Mouse (Mus musculus) ES-Bruce4 (cell line): ENCODE measurements around the gene Dqx1. TPM values are rescaled to one million over a fixed set of nuclear protein-coding genes. Genes with fewer than 3 reads are reported as not detected.

Experiments
- H3K27ac ChIP-seq: 2 replicates; pipeline ENCODE4 v1.5.1; 2012; ENCODE audit warnings: low read length, inconsistent platforms; ENCODE audit not compliant: insufficient read depth
- H3K27me3 ChIP-seq: 2 replicates; pipeline ENCODE4 v1.6.1; 2012; ENCODE audit warnings: mild to moderate bottlenecking, low read length, inconsistent platforms; ENCODE audit not compliant: control insufficient read depth, poor library complexity, insufficient read depth, severe bottlenecking
- H3K36me3 ChIP-seq: 2 replicates; pipeline ENCODE4 v1.6.1; 2012; ENCODE audit warnings: inconsistent platforms, mild to moderate bottlenecking, low read length, moderate library complexity; ENCODE audit not compliant: control insufficient read depth, poor library complexity, insufficient read depth, severe bottlenecking
- H3K4me1 ChIP-seq: one replicate; pipeline ENCODE4 v1.8.1; 2011; ENCODE audit warnings: low read length; ENCODE audit not compliant: control insufficient read depth, insufficient read depth
- H3K4me3 ChIP-seq: 2 replicates; pipeline ENCODE4 v1.5.1; 2011; ENCODE audit warnings: low read depth, mild to moderate bottlenecking, low read length
- H3K9ac ChIP-seq: 2 replicates; pipeline ENCODE4 v1.6.1; 2012; ENCODE audit warnings: low read depth, mild to moderate bottlenecking, inconsistent platforms; ENCODE audit not compliant: poor library complexity, severe bottlenecking
- H3K9me3 ChIP-seq: replicated peaks from 2 replicates; pipeline ENCODE4 v1.6.1; 2012; ENCODE audit warnings: mild to moderate bottlenecking, low read length, inconsistent platforms; ENCODE audit not compliant: control insufficient read depth, poor library complexity, insufficient read depth, severe bottlenecking
- CTCF ChIP-seq: IDR thresholded peaks from one replicate; pipeline ENCODE4 v1.8.1; 2011; ENCODE audit warnings: low read depth, low read length
- EP300 ChIP-seq: IDR thresholded peaks from 2 replicates; pipeline ENCODE4 v1.6.1; 2011; ENCODE audit warnings: low read depth, low read length; ENCODE audit not compliant: insufficient read depth
- POLR2A ChIP-seq: IDR thresholded peaks from one replicate; pipeline ENCODE4 v1.8.1; 2011; ENCODE audit warnings: low read length; ENCODE audit not compliant: insufficient read depth
- polyA plus RNA-seq: library from polyadenylated mRNA; stranded (reverse); fragments of >200 nt; gene quantifications from 2 replicates; pipeline ENCODE4 v1.2.4, GENCODE M21; 2011; ENCODE audit warnings: low read depth; ENCODE audit not compliant: missing spikeins, insufficient read depth, insufficient read length

The Dqx1 gene
- polyA plus RNA-seq, 1 experiment, result 3.7 TPM

- no peaks in the 10 kb centered on the region for H3K27me3 ChIP-seq
- no peak for TF ChIP-seq CTCF
- no peak for TF ChIP-seq EP300
- TF ChIP-seq POLR2A, result no peak
- H3K9me3 ChIP-seq, result no peaks in the 10 kb centered on the region
- H3K4me3 ChIP-seq, result no peak overlapping the region
- H3K36me3 ChIP-seq, result no peaks in the 10 kb centered on the region
- no peak overlapping the region for H3K27ac ChIP-seq
- no peak overlapping the region for H3K9ac ChIP-seq
- no peaks in the 10 kb centered on the region for H3K4me1 ChIP-seq
Observed at GRCm38 (mm10) chr6:83014482-83015466, 42.9 kb upstream of the Dqx1 start.

GRCm38 (mm10) chr6:83015749-83016148, 41.9 kb upstream of the Dqx1 start:
- Histone ChIP-seq H3K27ac (no peak overlapping the region), H3K27me3 (no peaks in the 10 kb centered on the region), H3K9me3 (no peaks in the 10 kb centered on the region), H3K9ac (no peak overlapping the region), H3K4me3 (no peak overlapping the region), H3K36me3 (no peaks in the 10 kb centered on the region), H3K4me1 (no peaks in the 10 kb centered on the region)
- no peak for TF ChIP-seq CTCF
- no peak for TF ChIP-seq EP300
- no peak for TF ChIP-seq POLR2A

- no peaks in the 10 kb centered on the region for H3K4me1 ChIP-seq
- TF ChIP-seq EP300 (no peak), POLR2A (no peak)
- no peak overlapping the region for H3K9ac ChIP-seq
- no peak overlapping the region for H3K27ac ChIP-seq
- H3K9me3 ChIP-seq, result no peaks in the 10 kb centered on the region
- H3K36me3 ChIP-seq, result no peaks in the 10 kb centered on the region
- H3K4me3 ChIP-seq, result no peak overlapping the region
- H3K27me3 ChIP-seq, result no peaks in the 10 kb centered on the region
Observed at GRCm38 (mm10) chr6:83017190-83017589, 40.5 kb upstream of the Dqx1 start.

- H3K27me3 ChIP-seq, result no peaks in the 10 kb centered on the region
- H3K9me3 ChIP-seq, result no peaks in the 10 kb centered on the region
- TF ChIP-seq POLR2A (no peak), CTCF (no peak), EP300 (no peak)
- no peak overlapping the region for H3K4me3 ChIP-seq
- no peaks in the 10 kb centered on the region for H3K4me1 ChIP-seq
- no peak overlapping the region for H3K9ac ChIP-seq
- H3K27ac ChIP-seq, result no peak overlapping the region
- H3K36me3 ChIP-seq, result no peaks in the 10 kb centered on the region
Observed at GRCm38 (mm10) chr6:83019044-83019443, 38.6 kb upstream of the Dqx1 start.

GRCm38 (mm10) chr6:83020121-83020520, 37.5 kb upstream of the Dqx1 start:
- Histone ChIP-seq H3K4me3 (no peak overlapping the region), H3K4me1 (no peaks in the 10 kb centered on the region), H3K36me3 (no peaks in the 10 kb centered on the region), H3K9me3 (no peaks in the 10 kb centered on the region), H3K27me3 (no peaks in the 10 kb centered on the region), H3K9ac (no peak overlapping the region), H3K27ac (no peak overlapping the region)
- TF ChIP-seq POLR2A, result no peak
- TF ChIP-seq EP300, result no peak
- TF ChIP-seq CTCF, result no peak
